Mouse (Mus musculus): ENCODE data around the gene Scrn1. TPM values are rescaled to one million over a fixed set of nuclear protein-coding genes. Genes with fewer than 3 reads are reported as not detected.

The Scrn1 gene
- polyA plus RNA-seq, 1 experiment from 2014 or later, result 4.7 TPM

- Histone ChIP-seq H3K9ac (ENCODE audit: low read depth, low read length) (no peak overlapping the region), H3K4me3 (ENCODE audit: low read length) (no peak overlapping the region), H3K4me1 (ENCODE audit: control insufficient read depth, insufficient read depth, low read length) (no peaks in the 10 kb centered on the region), H3K27me3 (replicated peaks; ENCODE audit: control insufficient read depth, insufficient read depth, low read length) (no peaks in the 10 kb centered on the region), H3K36me3 (ENCODE audit: control insufficient read depth, insufficient read depth, low read length) (no peaks in the 10 kb centered on the region), H3K9me3 (ENCODE audit: control insufficient read depth, low read length) (no peaks in the 10 kb centered on the region), H3K4me2 (ENCODE audit: low read depth, low read length) (no peak overlapping the region), H3K27ac (ENCODE audit: low read length) (no peak overlapping the region)
- ATAC-seq, result no peak
- WGBS, result 68% methylated on average over 9 of the region's 9 CpGs
Observed at GRCm38 (mm10) chr6:54540252-54540887, 25.9 kb downstream of the Scrn1 start.

GRCm38 (mm10) chr6:54539396-54539795 is 26.9 kb downstream of the Scrn1 start:
- 85% methylated on average over 7 of the region's 7 CpGs for WGBS
- no peak overlapping the region for H3K4me2 ChIP-seq (ENCODE audit: low read depth, low read length)
- H3K36me3 ChIP-seq (ENCODE audit: control insufficient read depth, insufficient read depth, low read length), result no peaks in the 10 kb centered on the region
- no peaks in the 10 kb centered on the region for H3K4me1 ChIP-seq (ENCODE audit: control insufficient read depth, insufficient read depth, low read length)
- H3K9ac ChIP-seq (ENCODE audit: low read depth, low read length), result no peak overlapping the region
- ATAC-seq, result no peak
- H3K4me3 ChIP-seq (ENCODE audit: low read length), result no peak overlapping the region
- H3K27me3 ChIP-seq (replicated peaks; ENCODE audit: control insufficient read depth, insufficient read depth, low read length), result no peaks in the 10 kb centered on the region
- H3K9me3 ChIP-seq (ENCODE audit: control insufficient read depth, low read length), result no peaks in the 10 kb centered on the region
- H3K27ac ChIP-seq (ENCODE audit: low read length), result no peak overlapping the region

- ATAC-seq, result no peak
- Histone ChIP-seq H3K4me3 (ENCODE audit: low read length) (no peak overlapping the region), H3K9me3 (ENCODE audit: control insufficient read depth, low read length) (no peaks in the 10 kb centered on the region), H3K27me3 (replicated peaks; ENCODE audit: control insufficient read depth, insufficient read depth, low read length) (no peaks in the 10 kb centered on the region), H3K36me3 (ENCODE audit: control insufficient read depth, insufficient read depth, low read length) (no peaks in the 10 kb centered on the region), H3K4me1 (ENCODE audit: control insufficient read depth, insufficient read depth, low read length) (no peaks in the 10 kb centered on the region), H3K27ac (ENCODE audit: low read length) (no peak overlapping the region), H3K9ac (ENCODE audit: low read depth, low read length) (no peak overlapping the region), H3K4me2 (ENCODE audit: low read depth, low read length) (no peak overlapping the region)
- 53% methylated on average over 3 of the region's 3 CpGs for WGBS
Observed at GRCm38 (mm10) chr6:54538773-54539173, 27.5 kb downstream of the Scrn1 start.

- H3K4me1 ChIP-seq (ENCODE audit: control insufficient read depth, insufficient read depth, low read length), result no peaks in the 10 kb centered on the region
- H3K4me3 ChIP-seq (ENCODE audit: low read length), result no peak overlapping the region
- no peaks in the 10 kb centered on the region for H3K36me3 ChIP-seq (ENCODE audit: control insufficient read depth, insufficient read depth, low read length)
- ATAC-seq, result no peak
- no peak overlapping the region for H3K4me2 ChIP-seq (ENCODE audit: low read depth, low read length)
- H3K9me3 ChIP-seq (ENCODE audit: control insufficient read depth, low read length), result no peaks in the 10 kb centered on the region
- no peak overlapping the region for H3K27ac ChIP-seq (ENCODE audit: low read length)
- 82% methylated on average over 7 of the region's 7 CpGs for WGBS
- H3K9ac ChIP-seq (ENCODE audit: low read depth, low read length), result no peak overlapping the region
- no peaks in the 10 kb centered on the region for H3K27me3 ChIP-seq (replicated peaks; ENCODE audit: control insufficient read depth, insufficient read depth, low read length)
Observed at GRCm38 (mm10) chr6:54537053-54537452, 29.2 kb downstream of the Scrn1 start.

GRCm38 (mm10) chr6:54535485-54535884 is 30.8 kb downstream of the Scrn1 start:
- Histone ChIP-seq H3K27ac (ENCODE audit: low read length) (no peak overlapping the region), H3K36me3 (ENCODE audit: control insufficient read depth, insufficient read depth, low read length) (no peaks in the 10 kb centered on the region), H3K4me3 (ENCODE audit: low read length) (no peak overlapping the region), H3K4me1 (ENCODE audit: control insufficient read depth, insufficient read depth, low read length) (no peaks in the 10 kb centered on the region), H3K9ac (ENCODE audit: low read depth, low read length) (no peak overlapping the region), H3K27me3 (replicated peaks; ENCODE audit: control insufficient read depth, insufficient read depth, low read length) (no peaks in the 10 kb centered on the region), H3K4me2 (ENCODE audit: low read depth, low read length) (no peak overlapping the region), H3K9me3 (ENCODE audit: control insufficient read depth, low read length) (no peaks in the 10 kb centered on the region)
- no peak for ATAC-seq
- 93% methylated on average over 4 of the region's 4 CpGs for WGBS

- WGBS, result 59% methylated on average over 8 of the region's 8 CpGs
- H3K27me3 ChIP-seq (replicated peaks; ENCODE audit: control insufficient read depth, insufficient read depth, low read length), result no peaks in the 10 kb centered on the region
- H3K4me2 ChIP-seq (ENCODE audit: low read depth, low read length), result no peak overlapping the region
- H3K9me3 ChIP-seq (ENCODE audit: control insufficient read depth, low read length), result no peaks in the 10 kb centered on the region
- no peak overlapping the region for H3K4me3 ChIP-seq (ENCODE audit: low read length)
- H3K36me3 ChIP-seq (ENCODE audit: control insufficient read depth, insufficient read depth, low read length), result no peaks in the 10 kb centered on the region
- ATAC-seq, result no peak
- no peak overlapping the region for H3K27ac ChIP-seq (ENCODE audit: low read length)
- H3K4me1 ChIP-seq (ENCODE audit: control insufficient read depth, insufficient read depth, low read length), result no peaks in the 10 kb centered on the region
- H3K9ac ChIP-seq (ENCODE audit: low read depth, low read length), result no peak overlapping the region
Observed at GRCm38 (mm10) chr6:54531048-54531481, 35.2 kb downstream of the Scrn1 start.

- H3K4me3 ChIP-seq (ENCODE audit: low read length), result no peak overlapping the region
- H3K4me1 ChIP-seq (ENCODE audit: control insufficient read depth, insufficient read depth, low read length), result no peaks in the 10 kb centered on the region
- H3K4me2 ChIP-seq (ENCODE audit: low read depth, low read length), result no peak overlapping the region
- H3K9ac ChIP-seq (ENCODE audit: low read depth, low read length), result no peak overlapping the region
- H3K36me3 ChIP-seq (ENCODE audit: control insufficient read depth, insufficient read depth, low read length), result no peaks in the 10 kb centered on the region
- 94% methylated on average over 2 of the region's 2 CpGs for WGBS
- H3K9me3 ChIP-seq (ENCODE audit: control insufficient read depth, low read length), result no peaks in the 10 kb centered on the region
- H3K27ac ChIP-seq (ENCODE audit: low read length), result no peak overlapping the region
- H3K27me3 ChIP-seq (replicated peaks; ENCODE audit: control insufficient read depth, insufficient read depth, low read length), result no peaks in the 10 kb centered on the region
- ATAC-seq, result no peak
Observed at GRCm38 (mm10) chr6:54530182-54530581, 36.1 kb downstream of the Scrn1 start.

- no peaks in the 10 kb centered on the region for H3K36me3 ChIP-seq (ENCODE audit: control insufficient read depth, insufficient read depth, low read length)
- WGBS, result 89% methylated on average over 8 of the region's 8 CpGs
Observed at GRCm38 (mm10) chr6:54528666-54529065, 37.6 kb downstream of the Scrn1 start.

GRCm38 (mm10) chr6:54518758-54519157 is 47.5 kb downstream of the Scrn1 start:
- H3K36me3 ChIP-seq (ENCODE audit: control insufficient read depth, insufficient read depth, low read length), result no peaks in the 10 kb centered on the region
- no peaks in the 10 kb centered on the region for H3K27me3 ChIP-seq (replicated peaks; ENCODE audit: control insufficient read depth, insufficient read depth, low read length)
- no peaks in the 10 kb centered on the region for H3K9me3 ChIP-seq (ENCODE audit: control insufficient read depth, low read length)
- no peak overlapping the region for H3K4me2 ChIP-seq (ENCODE audit: low read depth, low read length)
- H3K4me3 ChIP-seq (ENCODE audit: low read length), result no peak overlapping the region
- H3K9ac ChIP-seq (ENCODE audit: low read depth, low read length), result no peak overlapping the region
- H3K27ac ChIP-seq (ENCODE audit: low read length), result no peak overlapping the region
- WGBS, result 65% methylated on average over 5 of the region's 5 CpGs
- no peak for ATAC-seq
- no peaks in the 10 kb centered on the region for H3K4me1 ChIP-seq (ENCODE audit: control insufficient read depth, insufficient read depth, low read length)

More at GRCm38 (mm10) chr6:54528666-54529065, 37.6 kb downstream of the Scrn1 start:
- no peak overlapping the region for H3K4me2 ChIP-seq (ENCODE audit: low read depth, low read length)
- no peaks in the 10 kb centered on the region for H3K9me3 ChIP-seq (ENCODE audit: control insufficient read depth, low read length)
- no peak overlapping the region for H3K4me3 ChIP-seq (ENCODE audit: low read length)
- no peaks in the 10 kb centered on the region for H3K27me3 ChIP-seq (replicated peaks; ENCODE audit: control insufficient read depth, insufficient read depth, low read length)
- ATAC-seq, result no peak
- H3K27ac ChIP-seq (ENCODE audit: low read length), result no peak overlapping the region
- H3K4me1 ChIP-seq (ENCODE audit: control insufficient read depth, insufficient read depth, low read length), result no peaks in the 10 kb centered on the region
- no peak overlapping the region for H3K9ac ChIP-seq (ENCODE audit: low read depth, low read length)

Data from intestine, embryonic 16.5 days (tissue).